Mouse (Mus musculus) 416B (cell line): ENCODE measurements around the gene Gm3055.
"Not testable (repeated sequence)": the region's sequence is repeated elsewhere in the genome, so short reads cannot be mapped to it uniquely, and the experiment has no call there.

ENCODE experiments used
- DNase-seq: peaks from one replicate; pipeline ENCODE4 v3.0.0; 2011; ENCODE audit warnings: low read depth

Gm3055 gene

GRCm38 (mm10) chr10:81770506-81771403, at the start of gene Gm3055:
Gene Gm3055 (minus strand): TSS chr10:81771161.
- not testable (repeated sequence) for DNase-seq

DNA sequence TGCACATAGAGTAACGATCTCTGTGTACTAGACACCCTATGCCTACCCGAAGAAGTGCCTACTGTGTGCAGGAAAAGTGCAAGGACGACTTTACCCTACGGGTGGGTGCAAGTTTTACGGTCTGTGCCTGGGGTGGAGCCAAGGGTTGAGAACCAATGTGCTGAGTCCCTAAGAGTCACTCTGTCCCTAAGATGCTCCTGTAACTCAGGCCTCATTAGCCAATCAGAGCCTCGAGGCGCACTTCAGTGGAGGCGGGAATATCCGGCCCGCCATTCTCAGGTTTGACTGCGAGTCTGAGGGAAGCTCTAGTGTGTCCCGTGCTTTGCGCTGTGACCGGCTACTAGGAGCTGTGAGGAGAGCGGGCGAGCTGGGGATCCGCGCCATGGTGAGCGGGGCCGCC, 40.9 kb upstream of the Gm3055 start, which contains the start of gene Gm4767:
Gene Gm4767, plus strand, starts transcription at position 288 of the 400 bp plus-strand sequence.
- not testable (repeated sequence) for DNase-seq

DNA sequence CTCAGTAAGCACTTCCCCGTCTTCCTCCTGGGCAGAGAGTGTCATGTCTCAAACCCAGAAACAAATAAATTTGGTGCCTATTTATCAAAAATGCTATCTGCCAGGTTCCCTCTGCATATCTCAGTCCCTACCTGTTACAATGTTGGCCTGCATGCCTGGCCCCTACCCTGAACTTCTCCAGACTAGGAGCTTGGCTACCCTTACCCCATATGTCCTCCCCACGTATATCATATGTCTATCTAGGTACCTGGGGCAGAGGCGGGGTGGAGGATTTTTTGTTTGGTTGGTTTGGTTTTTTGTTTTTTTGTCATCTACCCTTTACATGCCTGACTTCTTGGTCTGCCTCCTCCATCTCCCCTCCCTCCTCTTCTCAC, 430 bp upstream of the Gm3055 start:
- not testable (repeated sequence) for DNase-seq

DNA sequence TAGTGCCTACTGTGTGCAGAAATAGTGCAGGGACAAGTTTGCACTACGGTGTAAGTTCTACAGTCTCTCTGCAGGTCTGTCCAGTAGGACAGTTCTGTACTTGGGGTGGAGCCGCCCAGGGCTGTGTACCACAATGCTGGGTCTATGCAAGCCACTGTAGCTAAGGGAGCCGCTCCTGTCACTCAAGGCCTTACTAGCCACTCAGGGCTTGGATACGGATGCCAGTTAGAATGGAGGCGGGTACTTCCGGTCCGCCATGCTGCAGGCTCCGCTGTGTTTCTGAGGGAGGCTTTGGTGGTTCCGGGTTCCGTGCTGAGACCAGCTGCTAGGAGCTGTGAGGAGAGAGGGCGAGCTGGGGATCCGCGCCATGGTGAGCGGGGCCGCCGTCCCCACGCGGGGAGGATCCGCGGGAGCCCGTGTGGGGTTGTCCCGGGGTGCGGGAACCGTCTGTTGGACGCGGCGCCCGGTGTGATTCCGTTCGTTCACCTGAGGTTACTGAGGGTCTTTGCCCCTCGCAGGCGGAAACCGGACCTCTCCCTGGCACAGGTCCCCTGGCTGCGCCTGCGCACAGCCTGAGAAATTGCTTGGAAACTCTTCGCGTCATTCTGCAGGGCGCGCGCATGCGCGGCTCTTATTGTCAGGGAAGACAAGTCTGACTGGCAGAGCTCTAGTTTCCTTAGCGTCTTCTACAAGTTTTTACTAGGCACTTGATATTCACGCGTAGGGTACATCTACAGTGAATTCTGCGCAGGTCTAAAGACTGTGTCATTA, 66.2 kb downstream of the Gm3055 start, which contains the start of gene Zfp433:
Gene Zfp433, plus strand, starts transcription at position 295 of the 771 bp plus-strand sequence.
- DNase-seq = not testable (repeated sequence)
